Mouse (Mus musculus) embryonic facial prominence, embryonic 15.5 days (tissue): Measurements from ENCODE around the gene Cks1b. TPM values are rescaled to one million over a fixed set of nuclear protein-coding genes. Genes with fewer than 3 reads are reported as not detected.
A peak's percentile ranks its signal among the peaks of the same experiment; 100 is the strongest.

Experiments
- ATAC-seq: fragments of 200-750 bp; cut with Nextera tagmentation; 2 replicates; pipeline ENCODE4 v1.8.0; 2017; ENCODE audit warnings: low read depth, moderate TSS enrichment; ENCODE audit not compliant: insufficient number of reproducible peaks, low FRiP score, low TSS enrichment
- H3K27ac ChIP-seq: fragments of 300-500 bp; sonication (generic); replicated peaks from 2 replicates; pipeline ENCODE4 v1.5.1; 2015; ENCODE audit warnings: mild to moderate bottlenecking, inconsistent platforms
- H3K27me3 ChIP-seq: fragments of 300-500 bp; sonication (generic); 2 replicates; pipeline ENCODE4 v1.6.1; 2015; ENCODE audit warnings: inconsistent platforms
- H3K36me3 ChIP-seq: fragments of 300-500 bp; sonication (generic); 2 replicates; pipeline ENCODE4 v1.6.1; 2015; ENCODE audit warnings: mild to moderate bottlenecking, inconsistent platforms
- H3K4me1 ChIP-seq: fragments of 300-500 bp; sonication (generic); 2 replicates; pipeline ENCODE4 v1.6.1; 2015; ENCODE audit warnings: inconsistent platforms
- H3K4me2 ChIP-seq: fragments of 300-500 bp; sonication (generic); replicated peaks from 2 replicates; pipeline ENCODE4 v1.6.1; 2015; ENCODE audit warnings: mild to moderate bottlenecking, inconsistent platforms
- H3K4me3 ChIP-seq: fragments of 300-500 bp; sonication (generic); replicated peaks from 2 replicates; pipeline ENCODE4 v1.5.1; 2015; ENCODE audit warnings: mild to moderate bottlenecking, inconsistent platforms
- H3K9ac ChIP-seq: fragments of 300-500 bp; sonication (generic); 2 replicates; pipeline ENCODE4 v1.6.1; 2015; ENCODE audit warnings: inconsistent platforms
- H3K9me3 ChIP-seq: fragments of 300-500 bp; sonication (generic); replicated peaks from 2 replicates; pipeline ENCODE4 v1.6.1; 2016; ENCODE audit warnings: inconsistent platforms
- WGBS: fragments of 180-500 bp; shearing (Covaris S2); methylation state at CpG from one replicate; pipeline ENCODE4 v1.1.7; 2015; 5-methylcytosine and 5-hydroxymethylcytosine counted together
- polyA plus RNA-seq: library from polyadenylated mRNA; unstranded; fragments of >200 nt; fragmentation: Nextera tagmentation; extraction: Ambion mirVana; gene quantifications from 2 replicates; pipeline ENCODE4 v1.2.1, GENCODE M21; 2015

Cks1b gene
- polyA plus RNA-seq, 1 experiment from 2014 or later: 342 TPM

DNA sequence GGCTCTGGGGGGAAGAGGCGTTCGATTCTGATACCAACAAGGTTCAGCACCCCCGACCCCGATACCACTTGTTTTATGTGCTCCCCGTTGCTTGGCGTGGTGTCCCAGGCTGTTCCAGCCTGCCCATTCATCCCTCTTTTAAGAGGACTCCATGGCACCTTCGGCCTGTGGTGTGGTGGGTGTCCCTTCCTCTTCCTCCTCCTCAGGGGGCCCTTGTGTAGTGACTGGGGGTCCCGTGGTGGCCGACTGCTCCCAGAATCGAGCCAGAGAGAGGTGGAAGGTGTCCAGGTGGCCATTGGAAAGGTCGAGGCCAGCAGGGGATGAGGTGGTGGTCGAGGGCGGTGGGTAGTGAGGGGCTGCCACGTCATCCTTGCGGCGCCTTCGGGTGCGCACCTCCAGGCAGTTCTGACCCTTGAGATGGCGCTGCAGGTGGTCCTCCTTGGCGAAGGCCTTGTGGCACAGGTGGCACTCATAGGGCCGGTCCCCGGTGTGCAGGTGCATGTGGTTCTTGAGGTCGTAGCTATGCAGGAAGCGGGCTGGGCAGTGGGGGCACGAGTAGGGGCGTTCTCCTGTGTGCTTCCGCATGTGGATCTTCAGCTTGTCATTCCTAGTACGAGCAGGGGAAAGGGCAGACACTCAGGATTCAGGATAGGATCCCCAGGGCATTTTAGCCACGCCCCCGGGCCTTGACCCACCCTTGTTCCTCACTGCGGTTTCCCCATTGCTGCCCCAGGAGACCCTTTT, 38.6 kb downstream of the Cks1b start:
- Histone ChIP-seq H3K27me3 (no peaks in the 10 kb centered on the region), H3K27ac (no peak overlapping the region), H3K4me3 (no peak overlapping the region), H3K9me3 (no peaks in the 10 kb centered on the region), H3K4me2 (no peak overlapping the region), H3K9ac (no peak overlapping the region), H3K36me3 (peaks cover 12% of the 10 kb centered on the region; the same call in 1 of the 2 replicates), H3K4me1 (peaks cover 32% of the 10 kb centered on the region)
- 84% methylated on average over 31 of the region's 31 CpGs for WGBS
- ATAC-seq: no peak

DNA sequence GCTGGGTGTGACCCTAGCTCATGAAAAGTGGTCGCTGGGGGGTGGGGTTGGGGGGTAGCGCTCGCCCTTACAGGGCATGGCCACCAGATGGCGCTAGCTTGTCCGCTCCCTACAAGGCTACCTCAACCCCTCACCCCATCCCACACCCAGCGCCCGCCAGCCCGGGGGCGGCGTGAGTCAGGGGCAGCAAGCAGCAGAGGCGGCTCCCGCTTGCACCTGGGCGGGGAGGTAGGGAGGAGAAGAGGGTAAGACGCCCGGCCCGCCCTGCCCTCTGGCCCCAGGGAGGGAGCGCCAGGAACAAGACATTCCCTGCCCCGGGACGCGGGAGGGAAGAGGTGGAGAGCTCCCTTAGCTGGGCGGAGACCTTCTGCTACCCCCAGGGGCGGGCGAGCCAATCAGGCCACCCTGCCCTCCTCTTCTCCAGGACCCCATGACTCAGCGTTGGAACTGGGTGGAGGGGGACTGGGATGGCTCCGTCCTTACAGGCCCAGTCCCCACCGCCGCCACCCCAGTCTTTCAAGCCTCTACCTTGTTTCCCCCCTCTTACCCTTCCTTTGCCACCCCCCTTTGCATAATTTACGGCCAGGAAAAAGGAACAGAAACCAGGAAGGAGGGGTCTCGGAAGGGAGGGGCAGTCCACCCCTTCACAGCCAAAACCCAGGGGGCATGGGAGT, 39.7 kb downstream of the Cks1b start:
- H3K4me2 ChIP-seq: peak overlapping the region; percentile 76
- H3K36me3 ChIP-seq: peaks cover 12% of the 10 kb centered on the region; the same call in 1 of the 2 replicates
- no peaks in the 10 kb centered on the region for H3K9me3 ChIP-seq
- WGBS: under 1% methylated on average over 29 of the region's 29 CpGs
- H3K27me3 ChIP-seq: no peaks in the 10 kb centered on the region
- H3K4me3 ChIP-seq: peak overlapping the region; percentile 58
- peak overlapping the region; percentile 58 for H3K27ac ChIP-seq
- H3K9ac ChIP-seq: peak overlapping the region; percentile 58
- peaks cover 24% of the 10 kb centered on the region for H3K4me1 ChIP-seq
- ATAC-seq: peak; percentile 89

DNA sequence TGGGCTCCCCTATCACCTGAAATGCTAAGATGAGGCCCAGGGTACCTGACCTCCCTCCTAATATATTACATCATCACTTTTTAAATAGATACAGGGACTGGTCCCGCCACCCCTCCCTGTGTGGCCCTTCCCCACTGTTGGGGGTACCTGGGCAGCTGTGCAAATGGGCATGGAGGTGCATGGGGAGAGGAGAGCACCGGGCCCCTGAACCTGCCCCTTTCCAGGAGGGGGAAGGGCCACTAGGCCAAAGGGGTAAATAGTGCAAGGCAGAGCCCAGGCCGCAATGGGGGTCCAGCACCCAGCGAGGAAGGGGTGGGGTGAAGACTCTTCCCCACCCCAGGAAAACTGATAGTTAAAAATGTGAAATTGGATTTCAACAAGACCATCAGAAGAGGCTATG, 40.4 kb downstream of the Cks1b start:
- H3K9ac ChIP-seq: no peak overlapping the region
- WGBS: 70% methylated on average over 4 of the region's 4 CpGs
- no peaks in the 10 kb centered on the region for H3K27me3 ChIP-seq
- peaks cover 12% of the 10 kb centered on the region; the same call in 1 of the 2 replicates for H3K36me3 ChIP-seq
- peak overlapping the region; percentile 58 for H3K4me3 ChIP-seq
- H3K27ac ChIP-seq: peak overlapping the region; percentile 58; the same call in 1 of the 2 replicates
- ATAC-seq: no peak
- H3K4me2 ChIP-seq: peak overlapping the region; percentile 76
- H3K4me1 ChIP-seq: peaks cover 24% of the 10 kb centered on the region
- no peaks in the 10 kb centered on the region for H3K9me3 ChIP-seq

DNA sequence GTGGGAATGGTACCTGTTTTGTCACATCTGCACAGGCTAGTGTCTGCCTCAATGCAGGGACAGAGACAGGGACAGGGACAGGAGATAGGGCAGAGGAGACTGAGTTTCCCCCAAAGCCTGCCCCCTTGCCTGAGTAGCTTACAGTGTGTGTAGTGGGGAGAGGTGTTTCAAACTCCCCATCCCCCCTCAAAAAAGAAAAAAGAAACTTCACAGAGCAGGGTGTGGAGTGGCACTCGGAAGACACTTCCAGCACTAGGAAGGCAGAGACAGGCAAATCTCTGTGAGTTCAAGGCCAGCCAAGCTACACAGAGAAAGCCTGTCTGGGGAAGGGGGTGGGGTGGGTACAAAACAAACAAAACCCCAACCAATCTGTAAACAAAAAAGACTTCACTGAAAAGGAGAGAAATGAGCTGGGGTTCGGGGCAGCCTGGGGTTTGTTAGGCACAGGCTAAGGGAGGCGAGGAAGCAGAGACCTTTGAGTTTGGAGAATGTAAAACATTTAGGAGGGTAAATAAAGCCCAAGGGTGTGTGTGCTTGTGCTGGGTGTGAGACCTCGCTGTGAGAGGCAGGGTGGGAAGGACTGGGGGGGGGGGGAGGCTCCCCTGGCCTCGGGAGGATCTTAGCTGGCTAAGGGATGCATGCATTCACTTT, 44.5 kb downstream of the Cks1b start:
- no peak overlapping the region for H3K27ac ChIP-seq
- ATAC-seq: no peak
- 43% methylated on average over 5 of the region's 5 CpGs for WGBS
- H3K36me3 ChIP-seq: no peaks in the 10 kb centered on the region
- peaks cover 13% of the 10 kb centered on the region for H3K4me1 ChIP-seq
- H3K9me3 ChIP-seq: no peaks in the 10 kb centered on the region
- H3K4me2 ChIP-seq: no peak overlapping the region
- H3K27me3 ChIP-seq: no peaks in the 10 kb centered on the region
- H3K4me3 ChIP-seq: no peak overlapping the region
- no peak overlapping the region for H3K9ac ChIP-seq

DNA sequence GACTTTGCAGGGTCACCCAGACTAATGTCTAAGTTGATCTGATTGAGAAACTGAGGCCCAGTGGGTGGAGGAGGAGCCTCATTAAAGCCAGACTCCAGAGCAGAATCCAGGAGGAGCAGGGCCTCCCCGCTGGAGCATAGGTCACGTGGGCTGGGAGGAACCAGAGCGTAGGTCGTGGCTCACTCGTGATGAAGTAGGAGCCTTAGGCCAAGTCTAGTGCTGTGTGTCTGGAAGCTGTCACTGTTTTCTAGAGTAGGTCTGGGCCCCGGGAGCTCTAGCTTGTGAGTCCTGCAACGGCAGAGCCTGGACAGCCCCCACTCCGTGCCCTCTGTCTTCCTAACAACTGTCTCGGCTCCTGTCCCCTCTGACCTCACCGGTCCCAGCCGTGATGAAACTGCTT, 50.8 kb downstream of the Cks1b start:
- no peak for ATAC-seq
- Histone ChIP-seq H3K4me3 (no peak overlapping the region), H3K4me2 (no peak overlapping the region), H3K4me1 (no peaks in the 10 kb centered on the region), H3K27ac (no peak overlapping the region), H3K9ac (no peak overlapping the region), H3K9me3 (no peaks in the 10 kb centered on the region), H3K27me3 (no peaks in the 10 kb centered on the region), H3K36me3 (no peaks in the 10 kb centered on the region)
- WGBS: 51% methylated on average over 11 of the region's 11 CpGs

DNA sequence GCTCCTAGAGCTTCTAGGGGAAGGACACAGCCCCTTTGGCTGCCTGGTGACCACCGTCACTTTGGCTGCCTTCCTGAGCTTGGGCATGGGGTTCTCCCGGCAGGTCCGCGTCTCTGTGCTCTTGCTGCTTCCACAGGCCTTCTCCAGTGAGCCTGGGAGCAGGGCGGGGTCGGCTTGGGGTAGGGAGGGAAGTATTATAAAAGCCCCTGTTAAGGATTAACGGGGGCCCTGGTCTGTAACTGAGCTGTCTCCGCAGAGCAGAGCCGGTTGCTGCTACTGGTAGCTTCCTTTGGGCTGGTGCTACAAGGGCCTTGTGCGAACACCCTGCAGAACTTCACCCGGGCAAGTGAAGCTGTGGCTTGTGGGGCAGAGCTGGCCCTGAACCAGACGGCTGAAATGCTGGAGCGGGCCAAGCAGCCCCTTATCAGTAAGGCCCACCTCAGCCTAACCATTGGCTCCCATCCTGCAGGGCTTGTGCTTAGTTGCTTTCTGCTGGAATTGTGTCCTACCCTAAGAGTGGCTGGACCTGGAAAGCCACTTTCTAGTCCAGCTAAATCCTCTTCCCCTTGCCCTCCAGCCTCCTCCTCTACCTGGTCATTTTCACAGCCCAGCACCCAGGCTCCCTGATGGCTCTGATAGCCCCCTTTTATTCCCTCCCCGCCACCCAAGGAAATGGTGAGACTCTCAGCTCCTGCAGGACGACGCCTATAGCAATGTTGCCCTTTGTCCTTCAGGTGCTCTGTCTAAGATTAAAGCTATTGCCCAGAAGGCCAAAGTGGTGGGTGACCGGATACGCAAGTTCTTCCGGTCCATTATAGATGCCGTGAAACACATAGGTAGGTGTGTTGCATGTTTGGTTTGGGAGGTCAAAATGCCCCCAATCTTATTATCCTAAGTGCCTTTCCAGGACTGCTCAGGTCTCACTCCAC, 52.4 kb downstream of the Cks1b start:
- no peaks in the 10 kb centered on the region for H3K36me3 ChIP-seq
- no peaks in the 10 kb centered on the region for H3K27me3 ChIP-seq

More for the DNA sequence above, 52.4 kb downstream of the Cks1b start:
- Histone ChIP-seq H3K9me3 (no peaks in the 10 kb centered on the region), H3K4me1 (no peaks in the 10 kb centered on the region), H3K27ac (no peak overlapping the region), H3K9ac (no peak overlapping the region), H3K4me2 (no peak overlapping the region), H3K4me3 (no peak overlapping the region)
- ATAC-seq: no peak
- 68% methylated on average over 20 of the region's 20 CpGs for WGBS

Other genes with a start within 250 kb of the Cks1b start
- 108 and 109 TPM in 2 replicates for gene Scamp3, start 240.9 kb downstream of the Cks1b start, polyA plus RNA-seq
- 34.9 and 37.0 TPM in 2 replicates for gene Fam189b, start 235.2 kb downstream of the Cks1b start, polyA plus RNA-seq
- gene Gba, start 215.5 kb downstream of the Cks1b start, polyA plus RNA-seq: 49.0 and 55.6 TPM in 2 replicates
- 47.1 and 59.7 TPM in 2 replicates for gene Thbs3, start 203.2 kb downstream of the Cks1b start, polyA plus RNA-seq
- 173 and 196 TPM in 2 replicates for gene Mtx1, start 191.3 kb downstream of the Cks1b start, polyA plus RNA-seq
- gene Muc1, start 189.3 kb downstream of the Cks1b start, polyA plus RNA-seq: 4.0 and 10.2 TPM in 2 replicates
- gene Krtcap2, start 172.4 kb downstream of the Cks1b start, polyA plus RNA-seq: 294 and 310 TPM in 2 replicates
- gene Trim46, start 172.1 kb downstream of the Cks1b start, polyA plus RNA-seq: 5.0 and 5.9 TPM in 2 replicates
- 150 and 173 TPM in 2 replicates for gene Dpm3, start 159.0 kb downstream of the Cks1b start, polyA plus RNA-seq
- gene Slc50a1, start 147.8 kb downstream of the Cks1b start, polyA plus RNA-seq: 71.8 and 72.2 TPM in 2 replicates
- gene Efna1, start 137.2 kb downstream of the Cks1b start, polyA plus RNA-seq: 55.8 and 57.4 TPM in 2 replicates
- gene Efna3, start 95.4 kb downstream of the Cks1b start, polyA plus RNA-seq: 42.3 and 47.2 TPM in 2 replicates
- gene Efna4, start 80.4 kb downstream of the Cks1b start, polyA plus RNA-seq: 28.1 and 31.0 TPM in 2 replicates
- 93.2 and 96.1 TPM in 2 replicates for gene Adam15, start 68.4 kb downstream of the Cks1b start, polyA plus RNA-seq
- gene Dcst2, start 56.4 kb downstream of the Cks1b start, polyA plus RNA-seq: 0.13 and 0.21 TPM in 2 replicates
- gene Dcst1, start 53.1 kb downstream of the Cks1b start, polyA plus RNA-seq: 0.46 and 0.64 TPM in 2 replicates
- gene Zbtb7b, start 23.6 kb downstream of the Cks1b start, polyA plus RNA-seq: 8.2 and 9.0 TPM in 2 replicates
- 0.25 and 0.91 TPM in 2 replicates for gene Lenep, start 15.6 kb downstream of the Cks1b start, polyA plus RNA-seq
- 28.5 and 34.6 TPM in 2 replicates for gene Flad1, start 6.5 kb downstream of the Cks1b start, polyA plus RNA-seq
- gene Shc1, start 60 bp upstream of the Cks1b start, polyA plus RNA-seq: 110 and 113 TPM in 2 replicates
- gene Pygo2, start 11.8 kb upstream of the Cks1b start, polyA plus RNA-seq: 47.7 and 51.3 TPM in 2 replicates
- gene Pbxip1, start 18.3 kb upstream of the Cks1b start, polyA plus RNA-seq: 38.3 and 40.4 TPM in 2 replicates
- gene Pmvk, start 36.2 kb upstream of the Cks1b start, polyA plus RNA-seq: 51.3 and 59.1 TPM in 2 replicates
- 2.7 and 4.3 TPM in 2 replicates for gene Kcnn3, start 101.8 kb upstream of the Cks1b start, polyA plus RNA-seq